Mouse (Mus musculus) hindbrain, embryonic 10.5 days (tissue): ENCODE results near the gene Farp1. TPM values are rescaled to one million over a fixed set of nuclear protein-coding genes. Genes with fewer than 3 reads are reported as not detected.
"Not testable (repeated sequence)": the region's sequence is repeated elsewhere in the genome, so short reads cannot be mapped to it uniquely, and the experiment has no call there.

ENCODE experiments used
- DNase-seq: peaks from one replicate; pipeline ENCODE4 v3.0.0-alpha.2; 2017; ENCODE audit warnings: low spot score
- H3K27ac ChIP-seq: fragments of 300-500 bp; sonication (generic); 2 replicates; pipeline ENCODE4 v1.5.1; 2016; ENCODE audit warnings: mild to moderate bottlenecking, moderate library complexity
- H3K27me3 ChIP-seq: fragments of 300-500 bp; sonication (generic); 2 replicates; pipeline ENCODE4 v1.6.1; 2016; ENCODE audit warnings: mild to moderate bottlenecking; ENCODE audit not compliant: poor library complexity, insufficient read depth, severe bottlenecking
- H3K36me3 ChIP-seq: fragments of 300-500 bp; sonication (generic); 2 replicates; pipeline ENCODE4 v1.6.1; 2016; ENCODE audit warnings: mild to moderate bottlenecking, moderate library complexity
- H3K4me1 ChIP-seq: fragments of 300-500 bp; sonication (generic); replicated peaks from 2 replicates; pipeline ENCODE4 v1.6.1; 2016; ENCODE audit warnings: mild to moderate bottlenecking
- H3K4me3 ChIP-seq: fragments of 300-500 bp; sonication (generic); 2 replicates; pipeline ENCODE4 v1.5.1; 2016; ENCODE audit warnings: mild to moderate bottlenecking, moderate library complexity
- H3K9me3 ChIP-seq: fragments of 300-500 bp; sonication (generic); 2 replicates; pipeline ENCODE4 v1.6.1; 2016; ENCODE audit warnings: mild to moderate bottlenecking, moderate library complexity
- WGBS: fragments of 180-500 bp; shearing (Covaris S2); methylation state at CpG from one replicate; pipeline ENCODE4 v1.1.7; 2016; 5-methylcytosine and 5-hydroxymethylcytosine counted together
- polyA plus RNA-seq: library from polyadenylated mRNA; unstranded; fragments of >200 nt; fragmentation: Nextera tagmentation; extraction: Ambion mirVana; gene quantifications from 2 replicates; pipeline ENCODE4 v1.2.1, GENCODE M21; 2016

The Farp1 gene
- polyA plus RNA-seq, 1 experiment from 2014 or later, result 25.2 TPM

GRCm38 (mm10) chr14:121183414-121184130, 148.6 kb downstream of the Farp1 start:
- peaks cover 13% of the 10 kb centered on the region for H3K36me3 ChIP-seq
- WGBS, result 85% methylated on average over 8 of the region's 8 CpGs
- no peaks in the 10 kb centered on the region for H3K27me3 ChIP-seq
- no peaks in the 10 kb centered on the region for H3K9me3 ChIP-seq
- H3K4me1 ChIP-seq, result peaks cover 8% of the 10 kb centered on the region; the same call in 1 of the 2 replicates
- H3K27ac ChIP-seq, result no peak overlapping the region
- no peak for DNase-seq
- no peak overlapping the region for H3K4me3 ChIP-seq

- Histone ChIP-seq H3K27ac (no peak overlapping the region), H3K36me3 (peaks cover 13% of the 10 kb centered on the region), H3K27me3 (no peaks in the 10 kb centered on the region), H3K4me1 (peaks cover 8% of the 10 kb centered on the region; the same call in 1 of the 2 replicates), H3K4me3 (no peak overlapping the region), H3K9me3 (no peaks in the 10 kb centered on the region)
- DNase-seq, result no peak
- 95% methylated on average over 8 of the region's 8 CpGs for WGBS
These were observed 149.4 kb downstream of the Farp1 start for GRCm38 (mm10) chr14:121184351-121184750.

DNA sequence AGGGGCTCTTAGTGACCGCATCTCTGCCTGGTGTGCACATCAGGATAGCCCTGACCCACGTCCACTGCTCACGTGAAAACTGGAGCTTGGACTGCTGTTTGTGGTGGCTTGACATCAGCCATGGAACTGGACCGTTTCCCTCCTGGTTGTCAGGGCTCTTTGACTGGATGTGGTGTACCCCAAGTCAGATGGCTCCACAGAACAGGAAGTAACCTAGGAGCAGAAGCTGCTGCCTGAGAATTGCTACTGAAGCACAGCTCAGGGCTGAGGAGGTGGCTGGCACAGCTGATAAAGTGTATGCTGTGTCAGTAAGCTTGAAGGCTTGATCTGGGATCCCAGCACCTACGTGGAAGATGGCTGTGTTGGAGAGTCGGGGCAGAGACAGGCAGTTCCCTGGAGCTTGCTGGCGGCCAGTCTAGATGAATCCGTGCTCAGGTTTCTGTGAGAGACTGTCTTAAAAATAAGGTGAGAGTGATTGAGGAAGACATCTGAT, 151.4 kb downstream of the Farp1 start:
- Histone ChIP-seq H3K36me3 (peaks cover 18% of the 10 kb centered on the region), H3K4me3 (no peak overlapping the region), H3K27ac (no peak overlapping the region; the same call in 1 of the 2 replicates), H3K4me1 (peaks cover 5% of the 10 kb centered on the region), H3K9me3 (no peaks in the 10 kb centered on the region), H3K27me3 (no peaks in the 10 kb centered on the region)
- WGBS, result 91% methylated on average over 8 of the region's 8 CpGs
- no peak for DNase-seq

GRCm38 (mm10) chr14:121189840-121190239, 154.8 kb downstream of the Farp1 start:
- not testable (repeated sequence) for H3K27ac ChIP-seq, H3K9me3 ChIP-seq, H3K4me3 ChIP-seq, H3K27me3 ChIP-seq, DNase-seq
- Histone ChIP-seq H3K36me3 (peaks cover 21% of the 10 kb centered on the region), H3K4me1 (peaks cover 11% of the 10 kb centered on the region)
- 95% methylated on average over 10 of the region's 10 CpGs for WGBS

- H3K4me3 ChIP-seq, result no peak overlapping the region
- H3K27ac ChIP-seq, result no peak overlapping the region
- no peaks in the 10 kb centered on the region for H3K27me3 ChIP-seq
- peaks cover 11% of the 10 kb centered on the region for H3K4me1 ChIP-seq
- H3K36me3 ChIP-seq, result peaks cover 22% of the 10 kb centered on the region
- 0 out of 2 replicates have a peak, but pooled peaks cover 3% of the 10 kb centered on the region for H3K9me3 ChIP-seq
- DNase-seq, result no peak
- 93% methylated on average over 9 of the region's 9 CpGs for WGBS
These were observed 155.4 kb downstream of the Farp1 start for GRCm38 (mm10) chr14:121190386-121190785.

DNA sequence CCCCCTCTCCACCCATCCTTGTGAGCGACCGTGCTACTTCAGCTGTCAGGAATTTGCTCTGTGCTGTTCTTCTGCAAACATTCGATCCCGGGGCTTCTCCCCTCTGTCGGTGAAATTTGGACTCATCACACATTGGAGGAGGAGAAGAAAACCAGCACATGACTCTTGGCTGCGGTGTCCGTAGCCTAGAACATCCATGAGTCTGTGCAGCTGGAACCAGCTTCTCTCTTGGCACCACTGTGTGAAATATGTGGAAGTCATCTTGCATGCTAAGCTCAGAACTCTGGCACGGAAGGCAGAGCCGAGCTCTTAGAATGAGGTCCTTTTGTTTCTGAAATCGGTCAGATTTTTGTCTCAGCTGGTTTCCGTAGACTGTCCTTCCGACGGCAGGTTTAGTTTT, 156.7 kb downstream of the Farp1 start:
- Histone ChIP-seq H3K27ac (peak overlapping the region; percentile 50), H3K9me3 (0 out of 2 replicates have a peak, but pooled peaks cover 10% of the 10 kb centered on the region), H3K27me3 (no peaks in the 10 kb centered on the region), H3K4me1 (peaks cover 11% of the 10 kb centered on the region), H3K4me3 (no peak overlapping the region), H3K36me3 (peaks cover 26% of the 10 kb centered on the region)
- no peak for DNase-seq
- 73% methylated on average over 13 of the region's 13 CpGs for WGBS

- no peak overlapping the region for H3K4me3 ChIP-seq
- DNase-seq, result no peak
- peaks cover 25% of the 10 kb centered on the region for H3K36me3 ChIP-seq
- H3K27me3 ChIP-seq, result no peaks in the 10 kb centered on the region
- WGBS, result 79% methylated on average over 5 of the region's 5 CpGs
- H3K4me1 ChIP-seq, result peaks cover 11% of the 10 kb centered on the region
- H3K27ac ChIP-seq, result no peak overlapping the region
- H3K9me3 ChIP-seq, result 0 out of 2 replicates have a peak, but pooled peaks cover 13% of the 10 kb centered on the region
These were observed 157.4 kb downstream of the Farp1 start for GRCm38 (mm10) chr14:121192394-121192793.

GRCm38 (mm10) chr14:121193981-121194380, 159.0 kb downstream of the Farp1 start:
- H3K36me3 ChIP-seq, result peaks cover 22% of the 10 kb centered on the region
- 95% methylated on average over 2 of the region's 2 CpGs for WGBS

GRCm38 (mm10) chr14:121198915-121199572, 164.0 kb downstream of the Farp1 start:
- peak; percentile 33 for DNase-seq
- peaks cover 13% of the 10 kb centered on the region for H3K36me3 ChIP-seq
- 67% methylated on average over 14 of the region's 14 CpGs for WGBS
- H3K4me1 ChIP-seq, result peaks cover 17% of the 10 kb centered on the region
- H3K4me3 ChIP-seq, result no peak overlapping the region
- H3K27ac ChIP-seq, result peak overlapping the region; percentile 30
- 0 out of 2 replicates have a peak, but pooled peaks cover 13% of the 10 kb centered on the region for H3K9me3 ChIP-seq
- no peaks in the 10 kb centered on the region for H3K27me3 ChIP-seq

More at GRCm38 (mm10) chr14:121193981-121194380, 159.0 kb downstream of the Farp1 start:
- DNase-seq, result no peak
- Histone ChIP-seq H3K4me1 (peaks cover 19% of the 10 kb centered on the region), H3K9me3 (0 out of 2 replicates have a peak, but pooled peaks cover 13% of the 10 kb centered on the region), H3K4me3 (no peak overlapping the region), H3K27me3 (no peaks in the 10 kb centered on the region), H3K27ac (no peak overlapping the region)

DNA sequence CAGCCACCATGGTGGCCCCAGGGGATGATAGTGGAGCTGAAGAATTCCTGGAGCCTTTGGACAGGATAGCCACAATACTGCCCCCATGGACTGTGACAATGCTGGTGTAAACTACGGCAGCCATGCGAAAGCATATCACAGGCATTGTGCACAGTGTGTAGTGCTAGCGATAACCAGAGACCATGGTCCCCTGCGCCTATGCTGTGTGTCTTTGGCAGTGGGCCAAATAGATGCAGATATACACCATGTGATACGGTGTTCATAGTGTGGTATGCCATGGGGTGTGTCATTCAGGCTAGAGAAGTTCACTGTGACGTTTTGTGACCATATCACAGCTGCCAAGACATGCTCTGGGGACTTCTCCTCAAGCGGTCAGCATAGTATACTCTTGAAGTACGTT, 164.8 kb downstream of the Farp1 start:
- no peak for DNase-seq
- WGBS, result 79% methylated on average over 8 of the region's 8 CpGs
- 0 out of 2 replicates have a peak, but pooled peaks cover 13% of the 10 kb centered on the region for H3K9me3 ChIP-seq
- H3K36me3 ChIP-seq, result peaks cover 13% of the 10 kb centered on the region
- H3K4me3 ChIP-seq, result no peak overlapping the region
- H3K27ac ChIP-seq, result peak overlapping the region; percentile 30; the same call in 1 of the 2 replicates
- no peaks in the 10 kb centered on the region for H3K27me3 ChIP-seq
- peaks cover 17% of the 10 kb centered on the region for H3K4me1 ChIP-seq

DNA sequence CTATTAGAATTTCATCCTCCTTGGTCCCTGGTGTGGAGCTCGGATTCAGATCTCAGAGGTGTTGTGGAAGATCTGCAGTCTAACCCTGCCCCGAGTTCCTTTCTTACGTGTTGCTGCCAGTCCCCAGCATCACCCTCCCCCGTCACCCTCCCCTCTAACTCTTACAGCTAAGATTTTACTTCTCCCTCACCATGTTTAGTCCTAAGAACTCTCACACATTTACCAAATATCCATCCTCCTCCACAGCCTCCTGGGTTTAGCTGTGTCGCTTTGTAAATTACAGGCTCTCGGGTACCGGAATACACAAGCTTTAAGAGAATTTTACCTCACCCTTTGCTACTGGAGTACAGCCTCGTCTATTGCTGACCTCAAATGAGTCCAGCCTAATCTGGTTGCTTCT, 165.4 kb downstream of the Farp1 start:
- no peak overlapping the region for H3K4me3 ChIP-seq
- peaks cover 13% of the 10 kb centered on the region for H3K36me3 ChIP-seq
- H3K27ac ChIP-seq, result no peak overlapping the region
- 0 out of 2 replicates have a peak, but pooled peaks cover 10% of the 10 kb centered on the region for H3K9me3 ChIP-seq
- H3K27me3 ChIP-seq, result no peaks in the 10 kb centered on the region
- H3K4me1 ChIP-seq, result peaks cover 17% of the 10 kb centered on the region
- no peak for DNase-seq
- 84% methylated on average over 8 of the region's 8 CpGs for WGBS

GRCm38 (mm10) chr14:121201178-121201577, 166.2 kb downstream of the Farp1 start:
- Histone ChIP-seq H3K36me3 (peaks cover 8% of the 10 kb centered on the region), H3K27ac (peak overlapping the region; percentile 29; the same call in 1 of the 2 replicates), H3K9me3 (0 out of 2 replicates have a peak, but pooled peaks cover 7% of the 10 kb centered on the region), H3K4me3 (no peak overlapping the region), H3K27me3 (no peaks in the 10 kb centered on the region), H3K4me1 (peaks cover 17% of the 10 kb centered on the region)
- DNase-seq, result no peak
- WGBS, result 92% methylated on average over 6 of the region's 6 CpGs

DNA sequence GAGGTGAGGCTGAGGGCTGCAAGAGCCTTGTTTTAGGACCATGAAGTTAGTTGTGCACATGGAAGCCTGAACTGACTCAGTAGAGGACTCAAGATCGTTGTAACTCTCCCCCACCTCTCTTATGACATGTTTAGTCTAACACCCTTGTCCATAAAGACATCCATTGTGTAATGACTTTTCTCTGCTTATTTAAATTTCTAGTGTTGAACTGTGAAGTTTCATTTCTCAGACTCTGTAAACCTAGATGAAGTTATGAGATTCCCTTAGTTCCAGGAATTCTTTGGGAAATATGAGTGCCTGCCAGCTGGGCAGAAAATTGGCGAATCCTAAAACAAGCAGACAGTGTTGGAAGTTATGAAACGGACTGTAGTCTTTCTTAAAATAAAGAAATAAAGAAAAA, 170.5 kb downstream of the Farp1 start:
- no peaks in the 10 kb centered on the region for H3K27me3 ChIP-seq
- H3K9me3 ChIP-seq, result no peaks in the 10 kb centered on the region
- peaks cover 19% of the 10 kb centered on the region; the same call in 1 of the 2 replicates for H3K36me3 ChIP-seq
- no peak overlapping the region for H3K4me3 ChIP-seq
- H3K27ac ChIP-seq, result no peak overlapping the region
- 80% methylated on average over 3 of the region's 3 CpGs for WGBS
- no peak for DNase-seq
- no peaks in the 10 kb centered on the region for H3K4me1 ChIP-seq
